Mouse (Mus musculus) ovary, adult 2 months (tissue): Measurements from ENCODE around the gene Krt6b. TPM values are rescaled to one million over a fixed set of nuclear protein-coding genes. Genes with fewer than 3 reads are reported as not detected.

Source experiments
- polyA plus RNA-seq: library from polyadenylated mRNA; depleted of rRNA; stranded (reverse); fragments of >200 nt; gene quantifications from 2 replicates; pipeline ENCODE4 v1.2.3, GENCODE M21; 2012; rRNA removed

Gene Krt6b
- 0.06 and 1.4 TPM in 2 replicates for polyA plus RNA-seq

GRCm38 (mm10) chr15:101680187-101680586 lies at the start of gene Krt6b:
Krt6b (minus strand) TSS chr15:101680287.

GRCm38 (mm10) chr15:101712720-101713119 lies 32.6 kb upstream of the Krt6b start, which contains the start of gene Krt5:
Krt5 (minus strand) TSS chr15:101712898.

GRCm38 (mm10) chr15:101694207-101694606 lies 14.1 kb upstream of the Krt6b start, which contains the start of gene Krt6a:
Krt6a (minus strand) TSS chr15:101694307.

GRCm38 (mm10) chr15:101647280-101647679 lies 32.8 kb downstream of the Krt6b start, which contains the start of gene Gm5478:
Gm5478 (minus strand) TSS chr15:101647380.

GRCm38 (mm10) chr15:101627884-101628283 lies 52.2 kb downstream of the Krt6b start, which contains the start of gene Gm5414:
Gm5414 (minus strand) TSS chr15:101628188.

Other genes with a start within 250 kb of the Krt6b start
- 0.56 and 2.3 TPM in 2 replicates for gene Krt87, start 241.5 kb downstream of the Krt6b start, polyA plus RNA-seq
- 0.22 TPM in 1 of 2 replicates, not detected in the other for gene Krt88, start 232.5 kb downstream of the Krt6b start, polyA plus RNA-seq
- not detected in 2 replicates for gene Krt81, start 216.5 kb downstream of the Krt6b start, polyA plus RNA-seq
- gene Krt86, start 206.8 kb downstream of the Krt6b start, polyA plus RNA-seq: 0.09 and 0.10 TPM in 2 replicates
- gene Krt83, start 188.8 kb downstream of the Krt6b start, polyA plus RNA-seq: 1.6 and 3.0 TPM in 2 replicates
- 0.34 TPM in 1 of 2 replicates, not detected in the other for gene Gm49425, start 163.0 kb downstream of the Krt6b start, polyA plus RNA-seq
- gene Krt84, start 147.5 kb downstream of the Krt6b start, polyA plus RNA-seq: 1.5 and 2.3 TPM in 2 replicates
- gene Krt82, start 129.6 kb downstream of the Krt6b start, polyA plus RNA-seq: not detected in 2 replicates
- gene Krt90, start 117.3 kb downstream of the Krt6b start, polyA plus RNA-seq: 0.17 and 0.46 TPM in 2 replicates
- gene Krt75, start 106.4 kb downstream of the Krt6b start, polyA plus RNA-seq: 0.10 and 0.25 TPM in 2 replicates
- gene Gm5414, start 52.1 kb downstream of the Krt6b start, polyA plus RNA-seq: not detected in 2 replicates
- gene Gm5478, start 32.9 kb downstream of the Krt6b start, polyA plus RNA-seq: not detected in 2 replicates
- 0.22 and 0.31 TPM in 2 replicates for gene Krt6a, start 14.0 kb upstream of the Krt6b start, polyA plus RNA-seq
- 0.10 and 0.13 TPM in 2 replicates for gene Krt5, start 32.6 kb upstream of the Krt6b start, polyA plus RNA-seq
- gene Krt71, start 62.8 kb upstream of the Krt6b start, polyA plus RNA-seq: 0.07 TPM in 1 of 2 replicates, not detected in the other
- gene Krt72, start 106.2 kb upstream of the Krt6b start, polyA plus RNA-seq: not detected in 2 replicates
- 0.28 and 0.74 TPM in 2 replicates for gene Krt73, start 122.1 kb upstream of the Krt6b start, polyA plus RNA-seq
- gene Krt2, start 137.9 kb upstream of the Krt6b start, polyA plus RNA-seq: not detected in 2 replicates
- gene Krt1, start 170.5 kb upstream of the Krt6b start, polyA plus RNA-seq: 1.9 and 2.8 TPM in 2 replicates
- not detected in 2 replicates for gene Krt77, start 189.4 kb upstream of the Krt6b start, polyA plus RNA-seq
- gene Krt76, start 212.6 kb upstream of the Krt6b start, polyA plus RNA-seq: 0.10 and 0.13 TPM in 2 replicates
- gene Krt4, start 244.4 kb upstream of the Krt6b start, polyA plus RNA-seq: 0.17 and 0.18 TPM in 2 replicates